Mouse (Mus musculus) small intestine, adult 2 months (tissue): ENCODE data around the gene Sh3glb2.

Experiments used
- CTCF ChIP-seq: fragments of 200-500 bp; IDR thresholded peaks from 2 replicates; pipeline ENCODE4 v1.5.1; 2012; ENCODE audit warnings: low read depth, mild to moderate bottlenecking, control low read depth, inconsistent platforms, low read length, moderate library complexity, mixed read lengths; ENCODE audit not compliant: insufficient replicate concordance, insufficient read length; ENCODE audit errors: extremely low read depth
- POLR2A ChIP-seq: fragments of 200-500 bp; IDR thresholded peaks from 2 replicates; pipeline ENCODE4 v1.6.1; 2012; ENCODE audit warnings: low read depth, mild to moderate bottlenecking, control low read depth, inconsistent platforms, low read length, moderate library complexity

DNA sequence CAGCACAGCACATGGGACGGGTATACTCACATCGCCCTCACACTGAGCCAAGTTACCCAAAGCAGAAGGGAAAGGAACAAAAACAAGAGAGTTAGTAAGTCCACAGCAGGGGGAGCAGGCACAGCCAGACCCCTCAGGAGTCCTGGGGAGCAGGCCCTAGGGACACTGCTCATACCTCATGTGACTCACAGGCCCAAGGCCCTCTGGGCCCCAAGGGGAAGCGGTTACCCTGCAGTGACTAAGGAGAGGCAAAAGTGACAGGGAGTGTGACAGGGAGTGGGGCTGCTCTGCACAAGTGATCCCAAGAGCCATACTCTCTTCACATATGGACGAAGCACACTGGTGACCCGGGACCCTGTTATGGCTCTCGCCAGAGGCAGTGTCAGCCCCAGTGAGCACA is 9.9 kb downstream of the Sh3glb2 start:
- no peak for TF ChIP-seq POLR2A
- TF ChIP-seq CTCF: no peak
